Mouse (Mus musculus) intestine, embryonic 16.5 days (tissue): ENCODE results near the gene Lrguk. TPM values are rescaled to one million over a fixed set of nuclear protein-coding genes. Genes with fewer than 3 reads are reported as not detected.
A peak's percentile ranks its signal among the peaks of the same experiment; 100 is the strongest.

ENCODE experiments used
- ATAC-seq: fragments of 200-750 bp; cut with Nextera tagmentation; 2 replicates; pipeline ENCODE4 v1.8.0; 2017; ENCODE audit warnings: moderate TSS enrichment, moderate library complexity
- H3K27ac ChIP-seq: fragments of 300-500 bp; sonication (generic); 2 replicates; pipeline ENCODE4 v1.5.1; 2014; ENCODE audit warnings: mild to moderate bottlenecking, low read length
- H3K27me3 ChIP-seq: fragments of 300-500 bp; sonication (generic); replicated peaks from 2 replicates; pipeline ENCODE4 v1.6.1; 2014; ENCODE audit warnings: low read length, control low read depth, mixed read lengths; ENCODE audit not compliant: control insufficient read depth, insufficient read depth
- H3K36me3 ChIP-seq: fragments of 300-500 bp; sonication (generic); 2 replicates; pipeline ENCODE4 v1.6.1; 2014; ENCODE audit warnings: low read length, control low read depth; ENCODE audit not compliant: control insufficient read depth, insufficient read depth
- H3K4me1 ChIP-seq: fragments of 300-500 bp; sonication (generic); 2 replicates; pipeline ENCODE4 v1.6.1; 2014; ENCODE audit warnings: low read length, control low read depth, mixed read lengths; ENCODE audit not compliant: control insufficient read depth, insufficient read depth
- H3K4me2 ChIP-seq: fragments of 300-500 bp; sonication (generic); 2 replicates; pipeline ENCODE4 v1.6.1; 2014; ENCODE audit warnings: low read depth, low read length, control low read depth
- H3K4me3 ChIP-seq: fragments of 300-500 bp; sonication (generic); 2 replicates; pipeline ENCODE4 v1.5.1; 2014; ENCODE audit warnings: mild to moderate bottlenecking, low read length
- H3K9ac ChIP-seq: fragments of 300-500 bp; sonication (generic); 2 replicates; pipeline ENCODE4 v1.6.1; 2014; ENCODE audit warnings: low read depth, low read length
- H3K9me3 ChIP-seq: fragments of 300-500 bp; sonication (generic); 2 replicates; pipeline ENCODE4 v1.6.1; 2016; ENCODE audit warnings: low read length, control low read depth; ENCODE audit not compliant: control insufficient read depth
- WGBS: fragments of 180-500 bp; shearing (Covaris S2); extraction: QIAGEN DNeasy Blood & Tissue Kit; methylation state at CpG from one replicate; pipeline ENCODE4 v1.1.7; 2014; 5-methylcytosine and 5-hydroxymethylcytosine counted together
- polyA plus RNA-seq: library from polyadenylated mRNA; unstranded; fragments of >200 nt; fragmentation: Nextera tagmentation; extraction: Ambion mirVana; gene quantifications from 2 replicates; pipeline ENCODE4 v1.2.1, GENCODE M21; 2015

The Lrguk gene
- polyA plus RNA-seq: 0.42 and 0.45 TPM in 2 replicates

- peak within 1 kb of the TSS; percentile 90 for H3K4me2 ChIP-seq
- H3K4me3 ChIP-seq: peak within 1 kb of the TSS; percentile 68
- no peaks in the 10 kb centered on the region for H3K27me3 ChIP-seq
- WGBS: 5% methylated on average over 32 of the region's 32 CpGs
- H3K9me3 ChIP-seq: no peaks in the 10 kb centered on the region
- H3K27ac ChIP-seq: no peak within 1 kb of the TSS
- peak; percentile 98 for ATAC-seq
- no peaks in the 10 kb centered on the region for H3K36me3 ChIP-seq
- 0 out of 2 replicates have a peak, but pooled peaks cover 5% of the 10 kb centered on the region for H3K4me1 ChIP-seq
- H3K9ac ChIP-seq: peak within 1 kb of the TSS; percentile 64
Measured at GRCm38 (mm10) chr6:34028933-34029745, at the start of gene Lrguk. Lrguk (plus strand) TSS chr6:34029448.

GRCm38 (mm10) chr6:33982709-33983108 lies 46.5 kb upstream of the Lrguk start:
- WGBS: 72% methylated on average over 9 of the region's 9 CpGs
- H3K4me3 ChIP-seq: no peak overlapping the region
- H3K27ac ChIP-seq: no peak overlapping the region
- no peak overlapping the region for H3K4me2 ChIP-seq
- no peak overlapping the region for H3K9ac ChIP-seq
- H3K27me3 ChIP-seq: no peaks in the 10 kb centered on the region
- H3K9me3 ChIP-seq: no peaks in the 10 kb centered on the region
- no peaks in the 10 kb centered on the region for H3K36me3 ChIP-seq
- H3K4me1 ChIP-seq: no peaks in the 10 kb centered on the region
- ATAC-seq: no peak

- Histone ChIP-seq H3K27me3 (no peaks in the 10 kb centered on the region), H3K36me3 (no peaks in the 10 kb centered on the region), H3K27ac (no peak overlapping the region), H3K9ac (no peak overlapping the region), H3K4me3 (no peak overlapping the region), H3K4me2 (no peak overlapping the region), H3K9me3 (no peaks in the 10 kb centered on the region), H3K4me1 (no peaks in the 10 kb centered on the region)
- ATAC-seq: no peak
- 72% methylated on average over 5 of the region's 5 CpGs for WGBS
Measured at GRCm38 (mm10) chr6:33987132-33987531, 42.1 kb upstream of the Lrguk start.

GRCm38 (mm10) chr6:33992213-33993034 lies 36.8 kb upstream of the Lrguk start:
- WGBS: 51% methylated on average over 24 of the region's 24 CpGs
- Histone ChIP-seq H3K9me3 (no peaks in the 10 kb centered on the region), H3K36me3 (no peaks in the 10 kb centered on the region), H3K4me1 (no peaks in the 10 kb centered on the region), H3K4me3 (no peak overlapping the region), H3K9ac (no peak overlapping the region), H3K4me2 (no peak overlapping the region), H3K27me3 (no peaks in the 10 kb centered on the region), H3K27ac (no peak overlapping the region)
- no peak for ATAC-seq

- Histone ChIP-seq H3K27me3 (no peaks in the 10 kb centered on the region), H3K9ac (no peak overlapping the region), H3K27ac (no peak overlapping the region), H3K4me3 (no peak overlapping the region), H3K4me2 (no peak overlapping the region), H3K4me1 (no peaks in the 10 kb centered on the region), H3K36me3 (no peaks in the 10 kb centered on the region), H3K9me3 (no peaks in the 10 kb centered on the region)
- no peak for ATAC-seq
- WGBS: 61% methylated on average over 6 of the region's 6 CpGs
Measured at GRCm38 (mm10) chr6:33993842-33994241, 35.4 kb upstream of the Lrguk start.

GRCm38 (mm10) chr6:33998590-33998989 lies 30.7 kb upstream of the Lrguk start:
- Histone ChIP-seq H3K4me1 (no peaks in the 10 kb centered on the region), H3K9ac (no peak overlapping the region), H3K27ac (no peak overlapping the region), H3K9me3 (no peaks in the 10 kb centered on the region), H3K27me3 (no peaks in the 10 kb centered on the region), H3K4me3 (no peak overlapping the region), H3K36me3 (no peaks in the 10 kb centered on the region), H3K4me2 (no peak overlapping the region)
- 43% methylated on average over 4 of the region's 4 CpGs for WGBS
- ATAC-seq: no peak

- H3K36me3 ChIP-seq: no peaks in the 10 kb centered on the region
- H3K9ac ChIP-seq: no peak overlapping the region
- no peaks in the 10 kb centered on the region for H3K27me3 ChIP-seq
- H3K27ac ChIP-seq: no peak overlapping the region
- H3K9me3 ChIP-seq: no peaks in the 10 kb centered on the region
- 40% methylated on average over 7 of the region's 7 CpGs for WGBS
- no peak for ATAC-seq
- no peak overlapping the region for H3K4me2 ChIP-seq
- no peak overlapping the region for H3K4me3 ChIP-seq
- no peaks in the 10 kb centered on the region for H3K4me1 ChIP-seq
Measured at GRCm38 (mm10) chr6:33999530-33999929, 29.7 kb upstream of the Lrguk start.

- no peak overlapping the region for H3K9ac ChIP-seq
- no peaks in the 10 kb centered on the region for H3K4me1 ChIP-seq
- H3K27ac ChIP-seq: no peak overlapping the region
- ATAC-seq: no peak
- no peaks in the 10 kb centered on the region for H3K36me3 ChIP-seq
- H3K4me3 ChIP-seq: no peak overlapping the region
- no peaks in the 10 kb centered on the region for H3K27me3 ChIP-seq
- no peak overlapping the region for H3K4me2 ChIP-seq
- no peaks in the 10 kb centered on the region for H3K9me3 ChIP-seq
- 88% methylated on average over 7 of the region's 7 CpGs for WGBS
Measured at GRCm38 (mm10) chr6:34000644-34001043, 28.6 kb upstream of the Lrguk start.

GRCm38 (mm10) chr6:34003033-34003432 lies 26.2 kb upstream of the Lrguk start:
- Histone ChIP-seq H3K4me2 (no peak overlapping the region), H3K4me1 (no peaks in the 10 kb centered on the region), H3K9ac (no peak overlapping the region), H3K4me3 (no peak overlapping the region), H3K9me3 (no peaks in the 10 kb centered on the region), H3K27me3 (no peaks in the 10 kb centered on the region), H3K36me3 (no peaks in the 10 kb centered on the region), H3K27ac (no peak overlapping the region)
- 30% methylated on average over 1 of the region's 1 CpGs for WGBS
- no peak for ATAC-seq
